Mouse (Mus musculus): ENCODE data around the gene Oprd1. TPM values are rescaled to one million over a fixed set of nuclear protein-coding genes. Genes with fewer than 3 reads are reported as not detected.

Gene Oprd1
- total RNA-seq (2021), result under 1 TPM; 0.70 to 0.99 TPM
- long read RNA-seq, experiment 1, result 0 reads
- long read RNA-seq, experiment 2, result 0 reads

- DNase-seq (ENCODE audit: low spot score in 2 of 2), result peak in 1 of 2 experiments; percentile 7
These were observed at the start of gene Oprd1 for GRCm38 (mm10) chr4:132144080-132144841. Oprd1 (minus strand) TSS chr4:132144486.

- DNase-seq (ENCODE audit: low spot score in 2 of 2), result no peak
These were observed 43.6 kb upstream of the Oprd1 start for GRCm38 (mm10) chr4:132187826-132188401.

GRCm38 (mm10) chr4:132183162-132183561 lies 38.9 kb upstream of the Oprd1 start:
- DNase-seq (ENCODE audit: low spot score in 2 of 2), result no peak

DNA sequence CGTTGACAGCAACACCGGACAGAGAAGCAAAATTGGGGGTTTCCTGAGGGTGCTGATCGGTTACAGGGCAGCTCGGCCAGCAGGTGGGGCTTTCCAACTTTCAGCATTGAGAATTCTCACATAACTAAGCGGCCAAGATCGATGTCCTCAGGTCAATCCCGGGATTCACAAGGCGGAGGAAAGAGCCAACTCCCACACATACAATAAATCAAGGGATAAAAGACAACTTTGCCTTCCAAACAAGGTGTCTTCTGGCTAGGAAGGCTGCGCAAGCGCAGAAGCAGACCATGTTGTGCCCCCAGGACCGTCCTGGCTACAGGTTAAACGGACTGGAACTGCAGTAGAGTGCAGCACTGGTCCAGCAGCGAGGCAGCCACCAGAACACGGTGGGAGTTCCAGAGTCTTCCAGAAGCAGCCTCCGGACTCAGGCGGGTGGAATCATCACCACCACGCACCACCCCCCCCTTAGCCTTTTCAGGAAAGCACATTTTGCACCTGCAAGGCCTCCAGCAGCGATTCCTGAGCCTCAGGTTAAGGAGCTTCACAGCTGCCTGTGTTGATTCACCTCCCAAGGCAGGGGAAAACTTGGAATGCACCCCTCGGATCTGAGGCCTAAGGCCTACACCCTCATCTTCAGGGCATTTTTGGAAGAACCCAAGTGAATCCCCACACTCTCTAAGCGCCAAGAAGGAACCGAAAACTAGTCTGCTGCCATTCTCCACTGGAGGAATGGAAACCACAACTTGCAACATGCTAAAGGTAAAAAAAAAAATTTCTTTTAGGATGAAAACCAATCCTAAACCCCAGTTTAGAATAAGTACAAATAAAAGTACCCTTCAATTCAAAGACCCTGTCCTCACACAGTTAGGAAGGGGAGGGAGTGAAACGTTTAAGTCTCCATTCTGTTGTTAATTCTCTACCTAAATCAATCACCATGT lies 37.7 kb upstream of the Oprd1 start:
- DNase-seq (ENCODE audit: low spot score in 2 of 2), result no peak

- peak in 1 of 2 experiments; percentile 42 for DNase-seq (ENCODE audit: low spot score in 2 of 2)
These were observed 36.4 kb upstream of the Oprd1 start for GRCm38 (mm10) chr4:132180710-132181109.

- DNase-seq (ENCODE audit: low spot score in 2 of 2), result peak; percentile 36 to 57
These were observed 34.4 kb upstream of the Oprd1 start for GRCm38 (mm10) chr4:132178630-132179059.

- no peak for DNase-seq (ENCODE audit: low spot score in 2 of 2)
These were observed 32.2 kb upstream of the Oprd1 start for GRCm38 (mm10) chr4:132176474-132176873.

DNA sequence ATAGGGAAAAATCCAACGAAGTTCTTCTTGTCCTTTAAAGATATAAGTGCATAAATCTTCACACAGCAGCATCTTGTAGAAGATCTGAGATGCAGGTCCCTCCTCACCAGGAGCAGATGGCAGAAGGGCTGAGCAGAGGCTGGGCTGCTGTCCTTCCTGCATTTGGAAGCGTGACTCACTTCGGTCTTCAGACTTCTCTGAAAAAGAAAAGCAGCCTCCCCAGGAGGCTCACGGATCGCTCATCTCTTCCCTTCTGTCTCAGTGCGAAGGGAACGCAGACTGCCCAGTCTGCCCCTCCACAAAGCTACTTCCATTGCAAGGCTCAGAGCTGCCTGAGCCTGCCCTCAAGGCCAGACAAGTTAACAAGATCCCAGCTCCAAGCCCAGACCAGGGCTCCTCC lies 26.6 kb upstream of the Oprd1 start:
- DNase-seq (ENCODE audit: low spot score in 2 of 2), result no peak

DNA sequence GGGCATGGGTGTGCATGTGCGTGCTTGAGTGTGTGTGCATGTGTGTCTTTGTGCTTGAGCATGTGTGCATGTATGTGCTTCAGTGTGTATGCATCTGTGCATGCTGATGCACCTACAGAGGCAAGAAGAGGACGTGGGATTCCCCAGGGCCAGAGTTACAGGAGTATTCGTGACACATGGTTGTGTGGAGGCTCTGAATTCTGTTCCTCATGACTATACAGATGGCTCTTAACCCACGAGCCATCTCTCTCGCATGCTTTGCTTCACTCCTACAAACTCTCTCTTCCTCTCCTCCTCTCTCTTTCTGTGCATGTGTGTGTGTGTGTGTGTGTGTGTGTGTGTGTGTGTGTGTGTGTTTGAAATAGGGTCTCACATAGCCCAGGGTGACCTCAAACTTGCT lies 25.5 kb upstream of the Oprd1 start:
- no peak for DNase-seq (ENCODE audit: low spot score in 2 of 2)

- no peak for DNase-seq (ENCODE audit: low spot score in 2 of 2)
These were observed 25.0 kb upstream of the Oprd1 start for GRCm38 (mm10) chr4:132169271-132169670.

GRCm38 (mm10) chr4:132167436-132167835 lies 23.1 kb upstream of the Oprd1 start:
- DNase-seq (ENCODE audit: low spot score in 2 of 2), result no peak

DNA sequence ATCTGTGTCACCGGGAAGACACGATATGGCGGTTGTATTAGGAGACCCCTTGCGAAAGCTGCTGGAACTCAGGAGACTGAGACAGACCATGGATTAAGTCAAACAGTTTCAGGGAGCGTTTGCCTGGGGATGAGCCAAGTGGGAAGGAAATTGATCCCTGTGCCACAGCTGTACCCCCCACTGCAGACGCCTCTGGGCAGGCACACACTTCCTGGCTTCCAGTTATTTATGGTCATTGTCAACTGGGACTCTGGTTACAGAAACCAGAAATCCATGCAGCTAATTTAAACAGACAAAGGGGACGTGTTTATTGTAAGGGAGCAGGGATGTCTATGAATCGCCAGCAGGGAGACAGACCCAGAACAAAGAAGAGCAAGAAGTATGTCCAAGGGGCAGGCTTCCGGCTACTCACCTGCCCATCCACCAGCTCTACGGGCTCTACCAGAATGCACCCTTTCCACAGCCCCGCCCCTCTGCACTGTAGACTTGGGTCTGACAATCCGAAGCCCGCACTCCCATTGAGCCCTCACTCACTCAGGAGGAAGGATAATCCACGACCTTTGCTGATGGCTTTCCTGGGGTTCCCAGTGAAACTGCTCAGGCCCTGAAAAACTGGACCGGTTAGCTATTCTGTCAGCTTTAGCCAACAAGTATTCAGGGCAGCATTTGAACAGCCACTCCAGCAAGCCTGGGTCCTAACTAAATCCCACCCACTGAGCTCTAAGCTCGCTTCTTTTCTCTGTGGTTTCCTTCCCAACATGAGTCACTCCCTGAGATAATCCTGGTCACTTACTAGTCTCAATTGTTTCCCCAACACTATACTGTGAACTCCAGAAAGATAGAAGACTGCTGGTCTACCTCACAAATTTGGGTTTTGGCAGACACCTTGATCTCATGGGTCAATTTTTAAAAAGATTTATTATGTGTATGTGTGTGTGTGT lies 22.3 kb upstream of the Oprd1 start:
- no peak for DNase-seq (ENCODE audit: low spot score in 2 of 2)

DNA sequence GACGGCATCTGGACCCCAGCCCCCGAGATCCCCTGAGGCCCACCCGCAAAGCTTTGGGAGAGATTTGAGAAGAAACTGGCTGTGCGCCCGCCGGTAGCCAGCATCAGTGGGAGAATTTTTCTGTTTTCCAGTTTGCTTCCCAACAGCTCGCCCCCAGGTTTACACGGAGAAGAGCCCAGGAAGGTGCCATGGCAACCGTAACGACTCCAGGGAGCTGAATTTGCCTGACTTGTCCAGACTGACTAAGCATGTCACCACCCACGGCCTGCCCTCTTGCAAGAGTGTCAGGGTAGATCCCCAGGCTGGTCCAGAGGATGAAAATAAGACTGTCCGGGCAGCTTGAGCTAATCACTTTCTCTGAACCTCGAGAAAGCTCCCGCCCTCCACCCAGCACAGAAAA lies 21.4 kb upstream of the Oprd1 start:
- DNase-seq (ENCODE audit: low spot score in 2 of 2), result no peak

DNA sequence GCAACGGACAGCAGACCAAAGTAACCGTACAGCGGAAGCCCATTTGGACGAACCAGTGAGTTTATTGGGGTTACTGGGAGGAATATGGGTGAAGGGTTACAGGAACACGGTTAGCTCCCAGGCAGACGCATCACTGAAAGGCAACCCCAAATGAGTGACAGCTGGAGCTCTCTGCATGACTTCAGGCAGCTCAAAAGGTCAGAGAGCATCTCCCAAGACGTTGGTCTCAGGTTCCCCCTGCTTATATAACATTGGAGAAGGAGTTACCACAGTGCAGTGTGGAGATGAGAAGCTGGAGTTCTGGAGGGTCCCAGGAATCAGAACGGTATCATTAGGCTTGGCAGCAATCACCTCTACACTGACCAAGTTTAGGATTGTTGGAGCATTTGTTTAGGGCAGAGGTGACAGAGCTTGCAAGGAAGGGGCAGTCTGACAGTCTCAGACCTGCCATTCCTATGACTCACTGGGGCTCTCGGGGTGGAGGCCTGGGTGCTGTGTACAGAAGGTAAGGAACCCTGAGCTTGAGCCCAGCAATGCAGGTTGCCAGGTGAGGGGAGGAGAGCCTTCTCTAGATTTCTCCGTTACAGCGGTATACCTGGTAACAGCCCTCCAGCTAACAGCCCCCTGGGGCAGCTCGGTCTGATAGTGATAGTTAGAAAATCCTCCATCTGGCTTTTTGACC lies 12.8 kb upstream of the Oprd1 start:
- no peak for DNase-seq (ENCODE audit: low spot score in 2 of 2)

DNA sequence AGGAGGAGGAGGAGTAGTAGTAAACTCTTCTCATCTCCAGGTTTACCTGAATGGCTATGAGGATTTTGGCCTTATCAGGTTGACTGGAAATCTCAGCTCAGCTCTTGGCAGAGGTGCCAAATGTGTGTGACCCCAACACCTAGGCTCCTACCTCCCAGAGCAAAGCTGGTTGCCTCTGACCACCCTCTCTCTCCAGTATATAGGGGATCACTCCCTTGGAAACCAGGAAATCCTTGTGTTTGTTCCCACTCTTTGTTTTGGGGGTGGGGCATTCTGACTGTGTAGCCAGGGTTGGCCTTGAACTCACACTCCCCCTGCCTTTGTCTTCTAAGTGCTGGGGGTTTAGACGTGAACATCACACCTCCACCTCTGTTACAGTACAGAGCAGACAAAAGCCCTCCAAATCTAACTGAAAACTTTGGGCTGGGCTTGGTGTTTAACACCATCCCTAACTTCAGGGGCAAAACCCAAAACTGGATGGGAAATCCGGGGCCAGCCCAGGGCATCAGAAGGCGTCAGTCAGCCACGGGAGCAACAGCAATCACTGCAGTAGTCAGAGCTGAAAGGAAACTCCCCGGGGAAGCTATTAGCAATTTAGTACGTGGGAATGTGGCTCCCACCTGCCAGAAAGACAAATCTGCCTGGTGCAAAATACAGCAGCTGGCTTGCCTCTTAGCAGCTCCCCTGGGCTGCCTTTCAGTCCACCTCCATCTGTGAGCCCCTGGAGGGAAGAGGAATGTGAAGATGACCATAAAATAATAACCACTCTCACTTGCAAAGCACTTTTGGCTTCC lies 10.8 kb upstream of the Oprd1 start:
- no peak for DNase-seq (ENCODE audit: low spot score in 2 of 2)

- DNase-seq (ENCODE audit: low spot score in 2 of 2), result no peak
These were observed 7.4 kb upstream of the Oprd1 start for GRCm38 (mm10) chr4:132151673-132152072.

DNA sequence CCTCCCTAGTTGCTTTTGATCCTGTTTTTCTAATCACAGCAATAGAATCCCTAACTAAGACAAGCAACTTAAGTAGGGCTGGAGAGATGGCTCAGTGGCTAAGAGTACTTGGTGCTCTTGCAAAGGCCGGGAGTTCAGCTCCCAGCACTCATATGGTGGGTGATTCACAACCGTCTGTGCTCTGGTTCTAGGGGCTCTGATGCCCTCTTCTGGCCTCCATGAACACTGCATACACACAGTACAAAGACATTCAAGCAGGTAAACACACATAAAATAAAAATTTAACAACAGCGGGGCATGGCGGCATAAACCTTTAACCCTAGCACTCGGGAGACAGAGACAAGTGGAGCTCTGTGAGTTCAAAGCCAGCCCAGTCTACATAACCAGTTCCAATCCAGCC lies 1.9 kb upstream of the Oprd1 start:
- DNase-seq (ENCODE audit: low spot score in 2 of 2), result no peak

DNA sequence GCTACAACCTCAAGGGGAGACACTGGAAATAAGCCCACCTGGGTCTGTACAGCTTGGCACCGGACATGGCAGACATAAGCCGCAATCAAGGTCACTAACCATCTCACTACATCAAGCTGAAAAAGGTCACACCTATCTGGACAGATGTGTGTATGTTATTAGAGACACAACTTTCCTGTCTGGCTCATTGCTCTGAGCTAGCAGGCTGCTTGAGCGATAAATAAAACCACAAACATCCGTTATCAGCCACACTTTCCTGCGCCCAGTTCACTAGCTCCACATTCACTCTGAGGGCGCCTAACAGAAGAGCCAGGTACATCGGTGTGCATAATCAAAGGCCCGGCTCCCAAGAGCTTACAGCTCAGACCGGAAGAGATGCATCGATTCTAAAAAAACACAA lies 806 bp upstream of the Oprd1 start:
- DNase-seq (ENCODE audit: low spot score in 2 of 2), result no peak

DNA sequence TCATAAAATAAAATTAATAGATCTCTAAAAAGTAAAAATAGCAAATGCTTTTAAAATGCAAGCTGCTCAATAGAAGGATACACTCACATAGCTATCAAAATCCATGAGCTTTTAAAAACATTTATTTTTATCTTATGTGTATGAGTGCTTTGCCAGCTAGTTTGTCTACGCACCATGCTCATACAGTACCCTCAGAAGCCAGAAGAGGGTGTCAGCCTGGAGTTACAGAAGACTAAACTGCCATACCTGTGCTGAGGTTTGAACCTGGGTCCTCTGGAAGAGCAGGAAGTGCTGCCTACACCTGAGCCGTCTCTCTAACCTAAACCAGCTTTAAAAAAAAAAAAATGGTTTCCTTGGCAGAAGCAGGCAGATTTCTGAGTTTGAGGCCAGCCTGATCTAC lies 5.6 kb downstream of the Oprd1 start:
- no peak for DNase-seq (ENCODE audit: low spot score in 2 of 2)
